Mouse (Mus musculus): ENCODE data around the gene Pdpk1. TPM values are rescaled to one million over a fixed set of nuclear protein-coding genes. Genes with fewer than 3 reads are reported as not detected.

The Pdpk1 gene
- total RNA-seq, 2 experiments from 2014 or later, result 45.0 to 46.1 TPM

DNA sequence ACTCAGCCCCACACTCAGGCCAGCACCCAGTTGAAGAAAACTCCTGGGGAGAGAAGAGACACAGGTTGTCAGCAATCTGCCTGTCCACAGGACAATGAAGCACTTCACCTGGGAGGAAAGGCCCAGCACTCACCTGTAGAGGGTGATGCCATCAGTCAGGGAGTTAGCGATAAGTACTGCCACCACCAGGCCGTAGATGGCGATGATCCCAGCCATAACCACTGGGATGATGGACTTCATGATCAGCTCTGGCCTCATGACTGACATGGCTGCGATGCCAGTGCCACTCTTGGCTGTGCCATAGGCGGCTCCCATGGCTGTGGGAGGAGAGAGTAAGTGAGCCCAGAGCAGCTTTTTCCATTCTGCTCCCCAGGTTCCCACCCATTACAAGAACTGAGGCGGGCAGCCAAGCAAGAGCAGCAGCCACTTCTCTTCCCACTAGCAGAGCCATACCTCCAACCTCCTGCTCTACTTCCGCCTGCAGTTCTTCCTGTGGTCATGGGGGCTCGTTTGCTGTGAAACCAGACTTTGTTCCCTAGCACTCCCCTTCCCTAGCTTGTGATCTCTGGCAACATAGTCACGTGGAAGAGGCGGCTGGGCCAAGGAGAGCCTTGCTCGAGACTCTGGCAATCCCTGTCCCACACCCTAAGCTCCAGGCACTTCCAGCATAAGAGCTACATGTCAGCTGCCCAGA, 14.0 kb upstream of the Pdpk1 start:
- DNase-seq (ENCODE audit: low spot score), result no peak

DNA sequence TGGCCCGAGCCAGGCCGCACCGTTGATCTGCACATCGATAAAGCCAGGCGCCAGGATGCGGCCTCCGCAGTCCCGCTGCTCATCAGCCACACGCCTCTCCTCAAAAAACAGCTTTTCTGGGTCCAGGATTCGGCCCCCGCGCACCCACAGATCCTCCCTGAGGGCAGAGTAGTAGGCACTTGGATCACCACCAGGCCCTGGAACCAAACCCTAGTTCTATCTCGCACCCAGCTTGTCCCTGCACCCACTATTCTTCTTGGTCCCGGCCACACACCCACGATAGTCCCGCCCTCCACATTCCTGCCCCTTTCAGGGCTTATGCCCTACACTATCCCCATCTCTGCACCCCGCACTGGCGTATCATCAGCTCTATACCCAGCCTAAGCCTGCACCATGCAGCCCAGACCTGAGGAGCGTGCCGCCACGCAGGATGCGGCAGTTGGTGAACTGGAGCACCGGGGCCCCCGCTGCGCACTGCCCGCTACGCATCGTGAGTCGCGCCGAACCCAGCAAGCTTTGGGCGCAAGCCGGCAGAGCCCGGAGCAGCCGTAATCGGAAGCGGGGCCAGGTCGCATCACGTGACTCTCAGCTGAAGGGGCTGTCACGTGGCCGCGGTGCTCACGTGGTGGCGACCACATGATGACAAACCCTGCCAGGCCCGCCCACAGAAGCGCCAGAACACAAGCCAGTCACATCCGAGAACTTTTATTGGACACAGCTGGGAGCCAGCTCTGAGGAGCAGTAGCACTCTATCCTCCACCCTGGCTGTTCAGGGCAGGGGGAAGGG, 12.6 kb upstream of the Pdpk1 start, which contains the start of gene Amdhd2:
Gene Amdhd2, minus strand, starts transcription at position 591 of the 787 bp plus-strand sequence.
- peak; percentile 93 for DNase-seq (ENCODE audit: low spot score)
- intact Hi-C loops (cut with DNase I), result no loop called here

More for the DNA sequence above, 14.0 kb upstream of the Pdpk1 start:
- intact Hi-C loops (cut with DNase I), result no loop called here

DNA sequence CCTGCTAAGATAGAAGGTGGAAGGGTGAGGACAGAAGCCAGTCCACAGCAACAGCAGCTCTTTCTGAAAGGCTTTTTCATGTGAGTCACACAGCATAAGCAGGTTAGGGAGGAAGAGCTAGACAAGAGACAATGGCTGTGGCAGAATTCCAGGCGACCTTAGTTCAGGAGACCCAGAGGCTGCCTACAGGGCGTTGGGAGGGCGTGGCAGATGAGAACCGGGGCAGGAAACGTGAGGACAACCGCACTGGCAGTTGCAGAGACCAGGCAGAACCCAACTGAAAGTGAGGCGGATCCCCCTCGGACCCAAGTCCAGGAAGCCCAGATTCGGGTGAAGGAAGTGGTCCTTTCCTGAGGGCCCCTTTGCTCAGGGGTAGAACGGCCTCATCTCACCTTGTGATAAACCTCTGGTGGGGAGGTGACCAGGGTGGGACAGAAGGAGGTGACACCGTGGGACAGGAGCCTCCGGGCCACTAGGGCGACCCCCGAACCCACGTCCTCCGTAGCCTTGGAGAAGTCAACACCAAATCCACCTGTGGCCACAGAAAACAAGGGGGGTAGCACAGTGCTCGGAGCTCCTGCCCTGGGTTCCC, 12.0 kb upstream of the Pdpk1 start:
- intact Hi-C loops (cut with DNase I), result no loop called here
- DNase-seq (ENCODE audit: low spot score), result no peak

DNA sequence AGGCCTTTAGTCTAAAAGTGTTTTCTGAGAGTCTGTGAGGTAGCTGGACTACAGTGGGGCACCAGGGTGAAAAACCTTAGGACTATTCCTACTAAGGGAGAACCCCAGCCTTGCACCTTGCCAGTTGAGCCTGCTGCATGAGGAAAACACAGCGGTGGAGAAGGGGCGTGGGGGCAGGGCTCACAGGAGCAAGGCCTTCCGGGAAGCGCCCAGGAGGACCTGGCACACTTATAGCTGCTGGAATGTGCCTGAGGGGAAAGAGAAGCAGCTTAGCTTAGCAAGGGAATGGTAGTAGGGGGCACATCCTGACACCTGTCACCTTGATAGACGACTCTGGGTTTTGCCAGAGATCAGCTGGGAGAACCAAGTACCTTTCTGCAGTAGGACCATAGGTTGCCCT, 10.7 kb upstream of the Pdpk1 start:
- no peak for DNase-seq (ENCODE audit: low spot score)
- intact Hi-C loops (cut with DNase I), result no loop called here

DNA sequence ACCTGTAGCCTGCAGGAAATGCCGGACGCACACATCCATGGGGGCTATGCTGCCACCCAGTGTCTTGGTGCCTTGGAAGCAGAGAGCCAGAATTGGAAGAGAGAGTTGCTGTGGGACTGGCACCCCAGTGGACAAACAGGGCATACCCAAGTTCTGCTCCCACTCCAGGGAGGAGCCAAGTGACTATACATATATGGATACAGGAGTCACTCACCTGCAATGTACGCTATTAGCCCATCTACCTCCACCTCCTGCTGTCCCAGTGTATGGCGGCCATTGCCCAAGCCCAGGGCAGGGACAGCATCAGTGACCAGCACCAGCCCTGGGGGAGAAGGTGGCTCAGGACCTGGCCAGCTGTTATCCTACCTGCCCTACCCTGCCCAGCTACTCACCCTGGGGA, 6.8 kb upstream of the Pdpk1 start:
- intact Hi-C loops (cut with DNase I), result no loop called here
- DNase-seq (ENCODE audit: low spot score), result no peak

DNA sequence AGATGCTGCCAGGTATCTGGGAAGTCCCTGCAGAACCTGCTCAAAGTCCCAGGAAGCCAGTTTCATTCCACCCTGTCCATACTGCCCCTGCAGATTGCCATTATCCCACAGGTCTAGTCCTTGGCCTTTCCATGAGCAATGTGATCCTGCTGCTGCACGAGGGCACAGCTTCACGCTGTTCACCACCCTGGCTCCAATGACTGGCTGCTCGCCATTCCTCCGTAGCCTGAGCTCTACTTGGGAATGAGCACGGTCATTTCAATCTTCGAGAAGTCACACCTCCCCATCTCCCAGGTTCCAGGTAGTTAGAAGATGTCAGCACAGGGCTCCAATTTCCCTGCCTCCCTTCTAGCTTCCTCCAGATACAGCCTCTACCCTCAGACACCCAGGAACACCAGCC, 6.4 kb upstream of the Pdpk1 start:
- no peak for DNase-seq (ENCODE audit: low spot score)
- intact Hi-C loops (cut with DNase I), result no loop called here

DNA sequence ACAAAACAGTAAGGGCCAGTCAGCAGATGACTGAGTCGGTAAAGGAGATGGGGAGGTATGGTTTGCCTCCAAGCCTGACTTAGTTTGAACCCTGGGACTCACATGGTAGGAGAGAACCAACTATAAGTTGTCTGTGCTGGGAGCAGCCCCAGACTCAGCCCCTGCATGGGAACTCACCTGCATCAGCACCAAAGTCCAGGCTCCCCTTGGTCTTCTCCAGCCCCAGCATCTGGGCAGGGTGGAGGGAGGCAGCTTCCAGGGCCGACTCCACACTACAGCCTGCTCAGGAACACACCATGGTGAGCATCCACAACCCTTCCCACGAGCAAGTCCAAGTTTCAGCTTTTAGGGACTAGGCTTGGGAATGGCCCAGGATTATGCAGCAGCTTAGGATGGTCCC, 5.7 kb upstream of the Pdpk1 start:
- intact Hi-C loops (cut with DNase I), result no loop called here
- no peak for DNase-seq (ENCODE audit: low spot score)

DNA sequence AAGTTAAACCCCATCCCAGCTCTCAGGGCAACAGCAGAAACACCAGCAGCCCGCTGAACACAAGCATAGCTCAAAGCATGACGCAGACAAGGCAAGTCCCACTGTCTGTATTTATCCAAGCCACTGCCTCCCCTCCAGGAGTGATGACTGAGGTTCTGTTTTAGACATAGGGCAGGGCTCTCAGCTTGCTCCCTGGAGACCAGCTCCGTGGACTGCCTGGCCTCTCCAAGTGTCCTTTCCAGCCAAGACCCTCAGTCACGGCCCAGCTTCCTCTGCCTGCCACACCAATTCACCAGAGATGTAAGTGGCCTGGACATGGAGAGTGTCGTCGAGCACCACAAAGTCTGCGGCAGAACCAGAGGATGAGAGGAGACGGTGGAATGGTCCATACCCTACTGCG, 5.0 kb upstream of the Pdpk1 start:
- DNase-seq (ENCODE audit: low spot score), result no peak
- intact Hi-C loops (cut with DNase I), result no loop called here

DNA sequence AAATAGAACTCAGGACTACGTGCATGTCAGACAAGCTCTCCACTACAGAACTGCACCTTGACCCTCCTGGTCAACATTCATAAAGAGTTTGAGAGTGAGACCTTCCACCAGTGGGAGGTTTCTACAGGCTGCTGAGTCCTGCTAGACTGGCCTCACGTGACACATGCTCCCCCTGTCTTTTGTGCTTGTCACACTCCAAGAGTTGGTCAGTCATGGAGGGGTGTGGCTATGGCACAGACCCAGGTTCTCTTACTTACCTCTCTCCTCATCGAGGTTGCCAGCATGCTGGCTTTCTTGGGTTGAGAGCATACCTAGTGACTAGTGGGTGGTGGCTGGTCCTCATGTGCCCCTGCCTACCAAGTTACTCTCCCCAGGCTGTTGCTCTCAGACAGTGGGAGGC, 3.7 kb upstream of the Pdpk1 start:
- intact Hi-C loops (cut with DNase I), result loop anchor here (5.0 kb wide), 2 partner anchors 153 to 238 kb away; no protein-coding TSS in a partner anchor
- DNase-seq (ENCODE audit: low spot score), result no peak

DNA sequence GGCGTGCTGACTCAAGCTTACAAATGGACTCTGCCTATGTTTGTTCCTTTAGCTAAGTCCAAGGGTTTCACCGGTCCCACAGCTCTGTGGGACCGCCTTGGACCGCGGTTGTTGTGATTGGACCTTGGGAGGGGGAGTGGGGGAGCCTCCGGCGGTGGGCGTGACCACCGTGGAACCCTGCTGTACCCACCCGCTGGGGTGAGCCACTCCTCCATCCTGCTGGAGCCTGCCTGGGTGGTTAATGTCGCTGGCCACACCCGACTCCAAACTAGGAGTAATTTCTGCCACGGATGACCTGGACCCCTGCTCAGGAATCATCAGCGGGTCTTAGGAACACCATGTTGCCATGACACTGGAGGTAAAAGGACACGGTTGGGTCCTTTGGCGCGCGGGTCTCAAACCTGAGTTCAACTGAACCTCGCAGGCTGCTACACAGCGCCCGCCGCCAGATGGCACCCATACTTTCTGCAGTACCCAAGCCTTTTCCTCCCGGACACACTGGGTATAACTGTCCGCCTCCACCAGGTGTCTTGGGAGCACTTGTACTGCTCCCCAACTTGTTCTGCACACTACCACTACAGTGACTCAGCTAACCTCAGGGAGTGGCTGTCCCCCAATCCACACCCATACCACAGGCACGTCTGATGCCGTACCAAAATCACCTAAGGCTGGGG, 1.3 kb upstream of the Pdpk1 start:
- intact Hi-C loops (cut with DNase I), result loop anchor here (5.0 kb wide), 2 partner anchors 155 to 240 kb away; no protein-coding TSS in a partner anchor
- peak; percentile 48 for DNase-seq (ENCODE audit: low spot score)

DNA sequence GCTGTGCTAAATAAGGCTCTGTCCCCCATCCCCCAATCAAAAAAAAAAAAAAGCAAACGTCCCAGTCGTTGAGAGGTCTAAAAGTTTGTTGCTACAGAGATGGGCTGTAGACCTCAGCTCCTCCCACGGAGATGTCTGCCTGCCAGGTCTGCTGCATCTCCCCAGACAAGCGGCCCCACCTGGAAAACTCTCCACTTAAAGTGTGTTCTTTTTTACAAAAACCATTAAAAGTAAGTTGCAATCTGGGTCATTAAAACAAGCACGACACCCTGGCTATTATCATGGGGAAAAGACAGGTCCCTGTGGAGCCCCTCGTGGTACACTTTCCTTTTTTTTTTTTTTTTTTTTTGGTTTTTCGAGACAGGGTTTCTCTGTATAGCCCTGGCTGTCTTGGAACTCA, 658 bp upstream of the Pdpk1 start:
- intact Hi-C loops (cut with DNase I), result loop anchor here (5.0 kb wide), 2 partner anchors 156 to 241 kb away; no protein-coding TSS in a partner anchor
- no peak for DNase-seq (ENCODE audit: low spot score)

DNA sequence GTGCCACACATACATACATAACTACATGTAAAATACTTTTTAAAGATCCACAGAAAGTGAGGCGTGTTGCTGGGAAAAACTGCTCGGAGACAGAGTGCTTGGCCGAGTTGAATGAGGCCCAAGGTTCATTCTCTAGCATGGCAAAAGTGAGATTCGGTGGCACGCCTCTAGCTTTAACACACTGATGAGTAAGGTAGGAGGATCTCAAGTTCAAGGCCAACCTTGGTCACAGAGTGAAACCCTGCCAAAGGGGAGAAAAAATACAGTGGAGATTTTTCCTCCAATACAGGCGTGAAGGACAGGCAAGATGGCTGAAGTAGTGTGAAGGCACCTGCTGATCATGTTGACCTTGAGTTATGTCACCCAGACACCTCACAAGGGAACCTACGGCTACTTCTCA, 1.3 kb downstream of the Pdpk1 start:
- no peak for DNase-seq (ENCODE audit: low spot score)
- intact Hi-C loops (cut with DNase I), result no loop called here

DNA sequence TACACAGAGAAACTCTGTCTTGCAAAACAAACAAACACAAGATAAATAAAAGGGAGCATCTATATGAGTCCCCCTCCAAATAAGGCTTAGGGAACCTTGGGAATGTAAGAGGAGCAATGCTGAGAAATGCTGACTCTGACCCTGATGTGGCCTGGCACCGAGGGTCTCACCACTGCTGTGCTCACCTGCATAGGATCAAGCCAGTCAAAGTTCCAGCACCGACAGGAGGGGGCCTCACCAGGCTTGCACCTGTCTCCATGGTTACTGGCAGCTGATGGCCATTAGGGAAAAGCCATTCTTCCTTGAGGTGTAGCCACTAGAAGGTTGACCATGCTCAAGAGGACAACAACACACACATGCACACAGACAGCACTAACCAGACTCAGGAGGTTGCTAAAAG, 7.8 kb downstream of the Pdpk1 start:
- intact Hi-C loops (cut with DNase I), result loop anchor here (5.0 kb wide), 1 partner anchor 71 kb away; the partner anchor contains the start of gene Kctd5
- no peak for DNase-seq (ENCODE audit: low spot score)

DNA sequence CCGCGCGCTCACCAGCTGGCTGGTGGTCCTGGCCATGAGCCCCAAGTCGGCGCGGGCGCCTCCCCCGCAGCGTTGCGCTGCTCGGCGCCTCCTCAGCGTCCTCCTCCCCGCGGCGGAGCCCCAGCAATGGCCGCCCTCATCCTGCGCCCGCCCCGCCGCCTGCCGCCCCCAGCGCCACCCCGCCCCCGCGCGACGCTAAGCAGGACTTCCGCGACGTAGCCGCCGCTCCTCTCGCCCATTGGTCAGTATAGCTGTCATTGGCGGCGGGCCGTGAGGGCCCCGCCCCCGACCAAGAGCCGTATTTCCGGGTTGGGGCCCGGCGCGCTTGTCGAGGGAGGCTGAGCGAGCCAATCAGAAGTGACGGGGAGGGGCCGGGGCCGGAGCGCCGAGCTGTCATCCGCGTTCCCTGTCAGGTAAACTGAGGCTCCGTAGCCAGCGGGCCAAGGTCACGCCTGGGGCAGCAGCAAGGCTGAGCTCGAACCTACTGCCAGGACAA, 9.3 kb downstream of the Pdpk1 start:
- intact Hi-C loops (cut with DNase I), result loop anchor here (5.0 kb wide), 1 partner anchor 69 kb away; the partner anchor contains the start of gene Kctd5
- peak; percentile 96 for DNase-seq (ENCODE audit: low spot score)

DNA sequence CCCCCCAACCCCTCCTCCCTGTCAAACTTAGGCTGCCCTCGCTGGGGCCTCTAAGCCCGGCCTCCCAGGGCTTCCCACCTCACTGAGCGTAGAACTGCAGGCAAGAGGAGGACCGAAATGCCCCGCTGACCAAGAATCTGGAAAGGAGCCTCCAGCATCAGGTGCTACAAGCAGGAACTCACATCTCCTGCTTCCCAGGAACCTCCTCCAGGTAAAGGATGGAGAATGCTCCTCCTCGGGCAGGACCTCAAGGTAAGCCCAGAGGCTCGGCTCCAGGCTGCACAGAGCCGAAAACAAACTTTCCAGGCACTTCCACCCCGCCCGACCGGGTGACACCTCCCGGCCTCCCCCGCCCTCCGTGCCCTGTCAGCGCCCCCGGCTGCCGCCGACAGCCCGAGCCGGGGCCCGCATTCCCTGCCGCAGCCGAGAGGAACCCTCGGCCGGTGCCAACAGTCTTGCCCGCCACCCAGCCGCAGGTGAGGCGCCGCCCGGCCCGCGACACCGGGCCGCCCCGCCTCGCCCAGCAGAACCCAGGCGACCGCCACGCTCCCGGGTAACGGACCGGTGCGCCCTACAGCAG, 9.8 kb downstream of the Pdpk1 start:
- DNase-seq (ENCODE audit: low spot score), result no peak
- intact Hi-C loops (cut with DNase I), result loop anchor here (5.0 kb wide), 1 partner anchor 69 kb away; the partner anchor contains the start of gene Kctd5

DNA sequence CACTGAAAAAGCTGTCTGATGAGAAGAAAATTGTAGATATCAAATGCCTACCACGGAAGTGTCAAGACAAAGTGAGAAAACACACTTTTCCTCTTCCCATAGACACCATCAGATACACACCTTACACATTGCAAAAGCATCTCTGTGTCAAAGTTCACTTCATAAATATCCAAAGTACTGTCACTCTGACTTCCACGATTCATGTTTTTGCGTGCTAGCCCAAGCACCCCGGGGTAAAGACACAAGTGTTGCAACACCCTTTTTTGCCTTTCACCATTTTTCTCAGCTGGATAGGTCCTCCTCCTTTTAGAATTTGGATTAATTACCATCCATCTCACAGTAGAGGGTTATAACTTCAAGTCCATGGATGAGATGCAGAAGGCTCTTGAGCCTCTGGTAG, 10.8 kb downstream of the Pdpk1 start:
- intact Hi-C loops (cut with DNase I), result loop anchor here (5.0 kb wide), 1 partner anchor 68 kb away; the partner anchor contains the start of gene Kctd5

DNA sequence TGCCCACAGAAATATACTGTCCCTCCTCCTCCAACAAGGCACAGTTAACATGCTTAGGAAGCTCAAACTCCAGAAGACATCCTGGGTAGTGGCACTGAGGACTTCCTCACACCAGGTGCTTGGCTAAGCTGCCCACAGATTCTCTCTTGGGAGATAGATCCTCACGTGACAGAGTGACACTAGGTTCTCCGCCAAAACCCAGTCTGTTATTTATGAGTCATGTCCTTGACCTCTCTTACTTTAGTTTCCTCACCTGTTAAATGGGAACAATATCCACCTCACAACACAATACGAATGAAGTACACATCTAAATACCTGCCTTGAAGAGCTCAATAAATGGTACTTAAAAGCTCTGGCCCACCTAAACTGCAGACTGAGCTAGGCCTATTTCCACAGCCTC, 11.5 kb downstream of the Pdpk1 start:
- no peak for DNase-seq (ENCODE audit: low spot score)
- intact Hi-C loops (cut with DNase I), result no loop called here

More for the DNA sequence above, 10.8 kb downstream of the Pdpk1 start:
- no peak for DNase-seq (ENCODE audit: low spot score)

DNA sequence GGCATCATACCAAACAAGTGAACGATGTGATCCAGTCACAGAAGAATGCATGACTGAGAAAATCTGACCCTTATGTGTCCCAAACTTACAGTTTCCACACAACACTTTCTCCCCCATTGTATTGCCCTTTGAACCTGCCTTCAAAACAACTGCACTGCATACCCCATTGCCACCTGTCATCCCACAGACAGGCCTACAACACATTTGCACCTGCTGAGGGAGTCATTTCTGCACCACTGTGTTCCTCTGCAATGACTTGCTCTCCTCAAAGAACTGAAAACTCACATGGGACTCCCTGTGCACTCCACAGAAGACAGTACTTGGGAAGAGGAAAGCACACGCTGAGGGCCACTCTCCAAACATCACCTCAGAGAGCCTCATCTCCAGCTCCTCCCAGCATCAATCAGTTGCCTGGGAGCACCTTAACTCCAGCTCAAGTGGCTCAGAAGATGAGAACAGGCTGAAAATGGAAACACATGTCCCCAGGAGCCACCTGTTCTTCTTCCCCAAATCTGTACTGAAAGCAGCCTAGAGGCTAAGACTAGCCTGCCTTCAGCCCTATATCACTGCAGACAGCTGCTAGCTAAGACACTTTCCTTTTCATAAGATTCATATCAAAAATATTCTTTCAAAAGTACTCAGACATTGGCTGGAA, 13.4 kb downstream of the Pdpk1 start:
- no peak for DNase-seq (ENCODE audit: low spot score)
- intact Hi-C loops (cut with DNase I), result no loop called here

DNA sequence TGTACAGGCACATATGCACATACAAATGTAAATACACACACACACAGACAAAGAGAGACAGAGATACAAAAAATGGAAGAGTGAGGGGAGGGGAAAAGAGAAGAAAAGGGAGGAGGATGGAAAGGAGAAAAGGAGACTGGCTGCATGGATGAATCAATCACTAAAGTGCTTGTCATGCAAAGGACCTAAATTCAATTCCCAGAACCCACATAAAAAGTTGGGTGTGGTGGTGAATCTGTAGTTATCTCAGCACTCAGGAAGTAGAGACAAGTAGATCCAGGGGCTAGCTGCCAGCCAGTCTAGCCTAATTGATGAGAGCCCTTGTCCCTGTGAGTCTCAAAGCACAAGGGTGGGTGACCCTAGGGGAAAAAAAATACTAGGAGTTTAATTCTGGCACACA, 16.7 kb downstream of the Pdpk1 start:
- intact Hi-C loops (cut with DNase I), result no loop called here
- no peak for DNase-seq (ENCODE audit: low spot score)
